Mouse (Mus musculus): ENCODE measurements around the gene Capn10.

Gene Capn10

DNA sequence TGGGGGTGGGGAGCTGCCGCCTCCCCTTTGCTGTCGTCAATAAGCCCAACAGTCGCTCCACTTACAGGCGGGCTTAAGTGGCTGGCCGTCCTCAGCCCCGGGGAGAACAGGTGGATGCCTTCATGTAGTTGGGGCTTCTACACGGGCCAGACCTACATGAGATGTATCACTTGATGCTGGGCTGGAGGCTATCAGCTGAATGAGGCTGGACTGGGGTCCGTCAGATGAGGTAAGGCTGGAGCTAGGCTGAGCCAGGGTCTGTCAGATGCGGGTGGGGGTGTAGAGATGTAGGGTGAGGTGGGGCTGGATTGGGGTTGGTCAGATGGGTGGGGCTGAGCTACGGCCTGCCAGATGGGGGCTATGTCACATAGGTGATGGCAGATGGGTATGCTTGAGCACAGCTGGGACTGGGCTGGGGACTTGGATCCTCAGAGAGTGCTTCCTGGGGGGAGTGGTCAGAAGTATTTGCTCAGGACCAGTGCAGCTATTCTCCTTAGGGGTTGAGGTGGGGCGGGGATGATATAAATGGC, 45.0 kb downstream of the Capn10 start:
- DNase-seq = no peak

DNA sequence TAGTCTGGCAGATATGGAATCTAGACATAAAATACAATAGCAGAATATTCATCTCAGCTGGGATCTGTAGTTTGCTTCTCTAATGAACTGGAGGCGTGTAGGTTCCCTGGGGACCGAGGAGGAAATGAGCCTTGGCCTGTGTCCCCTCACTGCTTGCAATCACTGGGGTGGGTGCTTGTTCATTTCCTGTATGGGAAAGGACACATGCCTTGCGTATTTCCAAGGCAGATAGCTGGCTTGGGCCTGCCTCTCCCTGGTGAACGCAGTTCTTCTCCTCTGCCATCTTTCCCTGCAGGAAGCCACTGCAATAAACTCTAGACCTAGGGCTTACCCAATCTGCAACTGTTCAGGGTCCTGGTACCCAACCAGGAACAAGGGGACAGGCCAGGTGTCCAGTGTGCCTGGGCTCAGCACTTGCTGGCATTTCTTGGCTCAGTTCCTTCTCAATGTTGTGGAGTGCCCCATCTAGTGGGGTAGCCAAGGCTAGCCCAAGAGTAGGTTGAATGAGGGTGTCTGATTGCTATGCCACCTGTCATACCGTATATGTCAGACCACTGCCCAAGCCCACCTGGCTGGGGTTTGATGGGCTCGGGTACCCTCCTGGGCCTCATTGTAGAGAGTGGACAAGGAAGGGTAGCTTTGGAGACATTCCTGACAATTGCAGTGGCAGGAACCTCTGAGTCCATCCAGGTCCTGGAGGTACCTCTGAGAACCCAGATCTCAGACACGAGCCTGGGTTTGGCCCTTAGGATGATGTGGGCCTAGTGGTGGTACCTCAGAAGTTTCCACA, 47.1 kb downstream of the Capn10 start:
- DNase-seq = no peak

DNA sequence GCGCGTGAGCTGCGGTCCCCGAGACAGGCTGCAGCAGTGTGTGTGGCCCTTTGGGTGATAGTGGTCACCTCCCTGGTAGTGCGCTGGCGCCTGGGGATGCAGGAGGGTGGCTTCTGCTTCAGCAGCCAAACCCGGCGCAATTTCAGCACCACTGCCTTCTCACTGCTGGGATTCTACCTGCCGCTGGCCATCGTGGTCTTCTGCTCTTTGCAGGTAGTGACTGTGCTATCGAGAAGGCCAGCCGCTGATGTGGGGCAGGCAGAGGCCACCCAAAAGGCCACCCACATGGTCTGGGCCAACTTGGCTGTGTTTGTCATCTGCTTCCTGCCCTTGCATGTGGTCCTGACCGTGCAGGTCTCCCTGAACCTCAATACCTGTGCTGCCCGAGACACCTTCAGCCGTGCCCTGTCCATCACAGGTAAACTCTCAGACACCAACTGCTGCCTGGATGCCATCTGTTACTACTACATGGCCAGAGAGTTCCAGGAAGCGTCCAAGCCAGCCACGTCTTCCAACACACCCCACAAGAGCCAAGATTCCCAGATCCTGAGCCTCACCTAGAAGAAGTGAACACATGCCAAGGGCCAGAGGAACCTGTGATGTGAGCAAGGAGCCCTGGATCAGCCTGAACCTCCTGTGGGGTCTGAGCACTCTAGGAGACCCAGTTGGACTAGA, 48.9 kb downstream of the Capn10 start:
- no peak for DNase-seq

DNA sequence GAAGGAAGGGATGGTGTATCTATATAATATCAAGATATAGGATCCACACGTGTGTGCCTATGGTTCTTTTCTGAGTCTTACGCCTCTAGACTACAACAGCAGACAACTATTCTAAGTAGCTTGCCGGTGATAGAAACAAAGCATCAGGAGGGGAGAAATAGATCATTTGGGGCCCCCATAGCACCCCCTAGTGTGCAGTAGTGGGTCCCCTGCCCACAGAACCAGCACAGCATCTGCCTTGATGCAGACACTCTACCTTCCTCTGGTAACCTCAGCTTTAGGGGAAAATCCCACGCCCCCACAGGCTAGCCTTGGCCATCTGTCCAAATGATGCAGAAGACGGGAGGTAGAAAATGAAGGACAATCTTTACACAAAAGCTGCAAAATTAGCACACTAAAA, 50.8 kb downstream of the Capn10 start:
- no peak for DNase-seq

DNA sequence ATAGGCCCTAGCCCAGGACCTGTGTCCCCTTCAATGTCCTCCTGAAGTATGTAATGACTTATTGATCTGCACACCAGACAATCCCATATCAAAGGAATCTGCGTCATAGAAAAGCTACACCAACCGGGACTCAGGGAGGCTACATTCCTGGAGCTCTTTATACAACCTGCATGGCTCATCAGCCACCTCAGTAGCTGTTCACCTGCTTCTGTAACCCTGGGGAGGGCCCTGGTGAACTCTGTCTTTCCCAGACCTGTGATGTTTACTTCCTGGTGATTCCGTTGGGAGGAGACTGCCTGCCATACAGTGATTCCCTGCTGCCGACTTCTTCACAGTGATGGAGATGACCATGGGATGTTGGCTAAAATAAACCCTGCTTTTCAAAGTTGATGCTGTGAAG, 54.7 kb downstream of the Capn10 start:
- no peak for DNase-seq

DNA sequence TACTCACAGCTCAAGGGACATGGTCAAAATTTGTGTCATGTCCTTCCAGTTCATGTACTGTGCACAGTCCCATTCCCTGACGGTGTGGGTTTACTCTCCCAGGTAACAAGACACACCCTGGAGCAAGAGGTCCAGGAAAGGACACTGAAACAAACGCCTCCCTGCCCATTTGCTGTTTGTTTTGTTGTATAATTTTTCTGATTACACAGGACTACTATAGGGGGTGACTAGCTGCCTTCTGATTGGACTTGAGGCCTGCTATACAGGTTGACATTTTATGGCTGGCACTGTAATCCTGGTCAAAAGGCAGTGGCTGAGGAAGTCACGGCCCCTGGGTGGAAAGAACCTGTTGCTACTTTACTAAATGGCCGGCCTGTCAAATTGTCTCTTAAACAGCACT, 55.7 kb downstream of the Capn10 start:
- DNase-seq = no peak

DNA sequence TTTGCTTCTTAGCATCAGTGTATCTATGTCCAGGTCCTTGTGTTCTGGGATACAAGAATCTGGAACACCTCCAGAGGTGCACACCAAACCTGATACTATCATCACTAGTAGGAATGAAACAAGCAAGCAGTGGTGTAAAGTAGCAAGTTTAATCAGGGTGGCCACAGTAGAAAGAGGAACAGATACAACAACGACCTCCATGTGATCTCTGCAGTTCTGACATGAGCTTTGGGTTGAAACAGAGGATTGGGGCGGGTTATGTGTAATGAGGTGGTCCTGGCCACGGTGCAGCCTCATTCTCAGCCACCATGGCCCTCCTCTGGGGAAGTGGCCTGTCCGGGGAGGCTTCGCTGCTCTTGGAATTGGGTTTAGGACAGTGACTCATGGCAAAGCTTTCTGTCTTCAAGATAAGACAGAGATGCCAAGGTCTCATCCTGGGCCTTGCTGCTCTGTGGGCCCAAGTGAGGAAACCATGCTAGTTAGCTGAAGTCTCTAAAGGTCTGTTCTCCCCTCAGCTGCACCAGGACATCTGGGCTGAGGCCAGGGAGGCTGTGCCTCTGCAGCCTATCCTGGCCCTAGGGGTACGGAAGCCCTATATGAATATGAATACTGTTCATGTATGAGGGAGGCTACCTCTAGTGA, 58.2 kb downstream of the Capn10 start:
- DNase-seq = no peak

DNA sequence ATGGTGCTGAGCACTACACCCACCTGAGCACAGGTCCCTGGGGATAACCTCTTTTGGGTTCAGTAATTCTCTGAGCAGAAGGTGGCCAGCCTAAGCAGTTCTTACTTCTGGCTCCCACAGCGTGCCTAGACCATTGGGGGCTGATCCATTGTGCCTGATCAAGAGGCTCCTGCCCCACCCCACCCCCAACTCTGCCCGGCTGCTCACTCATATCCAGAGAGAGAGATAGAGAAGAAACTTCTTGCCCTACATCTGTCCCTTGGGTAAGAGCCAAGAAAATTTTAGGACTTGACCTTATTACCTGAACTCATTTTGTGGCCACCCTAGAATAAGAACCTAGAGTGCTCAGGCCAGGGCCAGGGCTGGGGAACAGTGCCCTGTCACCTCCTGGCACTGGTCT, 58.7 kb downstream of the Capn10 start:
- no peak for DNase-seq
